Mouse (Mus musculus): ENCODE measurements around the gene Magi2.

DNA sequence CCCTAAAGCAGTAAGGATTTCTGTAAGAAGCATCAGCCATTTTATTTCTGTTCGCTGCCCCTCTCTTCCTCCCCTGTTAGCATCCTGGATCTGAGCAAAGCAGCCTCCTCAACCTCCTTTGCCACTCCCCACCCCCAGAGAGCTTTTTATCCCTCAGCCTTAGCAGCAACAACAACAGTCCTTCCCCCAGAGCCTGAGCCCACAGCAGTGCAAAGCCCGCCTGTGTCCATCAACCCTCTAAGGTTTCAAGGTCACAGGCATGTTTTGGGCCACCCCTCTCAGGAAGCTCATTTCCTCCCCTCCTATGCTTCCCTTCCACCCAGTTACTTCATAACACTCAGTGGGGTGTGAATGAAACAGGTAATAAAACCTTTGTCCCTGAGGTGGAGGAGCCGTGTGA lies 1309.7 kb downstream of the Magi2 start:
- no peak for TF ChIP-seq CTCF (IDR thresholded peaks at IDR 0.05)
- no peak for TF ChIP-seq EP300 (IDR thresholded peaks at IDR 0.05)

Data from lung, postnatal 0 days (tissue).